Mouse (Mus musculus) neural tube, embryonic 10.5 days (tissue): ENCODE results near the gene Dapl1.

ENCODE experiments used
- DNase-seq: peaks from one replicate; pipeline ENCODE4 v3.0.0-alpha.2; 2017; ENCODE audit warnings: low spot score; ENCODE audit errors: extremely low spot score

The Dapl1 gene

GRCm38 (mm10) chr2:59533971-59534748 lies 49.7 kb downstream of the Dapl1 start:
- DNase-seq = no peak

- DNase-seq = no peak
These were observed 52.5 kb downstream of the Dapl1 start for GRCm38 (mm10) chr2:59536958-59537357.

- no peak for DNase-seq
These were observed 53.6 kb downstream of the Dapl1 start for GRCm38 (mm10) chr2:59538031-59538430.

GRCm38 (mm10) chr2:59539796-59540195 lies 55.3 kb downstream of the Dapl1 start:
- DNase-seq = no peak

- peak; percentile 85 for DNase-seq
These were observed 56.9 kb downstream of the Dapl1 start for GRCm38 (mm10) chr2:59541121-59541887.

GRCm38 (mm10) chr2:59543543-59544065 lies 59.2 kb downstream of the Dapl1 start:
- DNase-seq = no peak

GRCm38 (mm10) chr2:59544237-59544909 lies 59.9 kb downstream of the Dapl1 start:
- DNase-seq = peak; percentile 61

GRCm38 (mm10) chr2:59545001-59545400 lies 60.5 kb downstream of the Dapl1 start:
- no peak for DNase-seq

GRCm38 (mm10) chr2:59547369-59548099 lies 63.1 kb downstream of the Dapl1 start:
- DNase-seq = no peak

GRCm38 (mm10) chr2:59552784-59553183 lies 68.3 kb downstream of the Dapl1 start:
- no peak for DNase-seq

- DNase-seq = no peak
These were observed 70.0 kb downstream of the Dapl1 start for GRCm38 (mm10) chr2:59554373-59554940.
